Mouse (Mus musculus): ENCODE data around the gene Pik3cd. TPM values are rescaled to one million over a fixed set of nuclear protein-coding genes. Genes with fewer than 3 reads are reported as not detected.

Gene Pik3cd
- polyA plus RNA-seq (2017; shearing (Covaris generic)) = 347 TPM

DNA sequence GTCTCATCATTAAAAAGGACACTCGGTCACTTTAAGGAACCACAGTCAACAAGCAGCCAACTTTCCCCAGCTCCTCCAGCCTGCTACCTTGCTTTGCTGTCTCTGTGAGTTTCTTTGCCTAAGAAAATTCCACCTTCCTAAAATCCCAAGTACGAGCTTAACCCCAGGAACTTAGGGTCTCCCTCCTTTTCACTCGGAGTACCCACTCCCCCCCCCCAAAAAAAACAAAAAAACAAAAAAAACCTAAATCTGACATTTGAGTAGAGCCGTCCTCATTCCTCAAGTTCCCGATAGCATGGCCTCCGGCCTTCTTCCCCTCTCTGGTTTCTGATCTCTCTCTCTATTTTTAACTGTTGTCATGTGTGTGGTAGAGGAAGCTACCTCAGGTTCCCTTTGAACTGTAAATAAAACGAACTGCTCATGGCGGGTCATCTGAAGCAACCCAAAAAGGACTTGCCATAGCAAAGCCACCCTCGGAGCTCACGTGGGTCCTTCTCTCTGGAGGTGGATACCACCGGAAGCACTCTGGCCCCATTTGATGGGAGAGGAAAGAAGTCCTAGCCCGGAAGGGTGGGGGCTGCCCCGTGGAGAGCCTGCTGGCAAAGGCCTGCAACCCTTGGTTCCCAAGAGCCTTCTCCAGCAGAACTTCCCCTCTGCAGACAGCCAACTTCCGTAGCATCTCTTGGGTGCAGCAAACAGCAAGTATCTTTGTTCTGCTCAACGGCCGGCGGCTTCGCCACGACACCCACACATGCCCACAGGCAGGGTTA lies at the start of gene Pik3cd:
Gene Pik3cd (minus strand): TSS at position 362 of the 770 bp plus-strand sequence.

DNA sequence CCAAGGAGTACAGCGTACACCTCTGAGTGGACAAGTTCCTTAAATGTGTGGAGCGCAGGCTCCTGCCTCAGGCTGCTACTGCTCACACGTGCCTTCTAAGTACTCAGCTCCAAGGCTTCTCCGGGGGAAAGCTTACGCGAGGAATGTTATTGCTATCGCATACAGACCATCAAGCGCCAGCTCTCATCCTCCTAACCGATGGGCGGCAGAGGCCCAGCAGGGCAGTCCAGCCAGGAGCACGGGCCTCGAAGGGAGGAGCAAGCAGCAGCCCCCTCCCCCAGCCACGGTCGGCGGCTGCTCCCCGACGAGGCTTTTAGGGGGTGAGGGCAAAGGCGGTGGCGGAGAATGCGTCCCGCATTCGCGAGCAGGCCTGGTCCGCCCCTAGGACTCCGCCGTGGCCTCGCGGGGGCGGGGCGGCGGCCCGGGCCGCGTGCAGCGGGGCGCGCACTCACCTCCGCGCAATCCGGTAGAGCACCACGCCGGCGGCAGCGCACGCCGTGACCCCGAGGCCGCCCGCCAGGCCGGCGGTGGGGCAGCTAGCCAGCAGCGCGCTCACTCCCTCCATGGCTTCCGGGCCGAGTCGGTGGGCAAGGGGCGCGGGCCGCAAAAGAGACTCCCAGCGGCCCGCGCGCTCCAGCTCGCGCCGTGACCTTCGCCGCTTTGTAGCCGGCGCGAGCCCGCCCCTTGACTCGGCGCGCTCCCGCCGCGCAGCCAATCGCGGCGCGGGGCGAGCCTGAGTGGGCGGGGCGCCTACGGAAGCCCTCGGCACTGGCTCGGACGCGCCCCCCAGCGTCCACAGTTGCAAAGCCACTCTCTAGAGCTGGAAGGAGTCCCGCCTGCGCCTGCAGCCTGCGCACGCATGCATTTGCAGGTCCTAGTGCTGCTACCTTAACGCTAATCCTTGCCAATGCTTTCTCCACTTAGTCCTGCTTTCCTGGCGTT lies 35.3 kb upstream of the Pik3cd start, which contains the start of gene Tmem201:
Gene Tmem201 (minus strand): TSS at position 662 of the 942 bp plus-strand sequence.

Other genes starting within 250 kb of the Pik3cd start
- not detected for gene Rbp7, start 247.6 kb downstream of the Pik3cd start, polyA plus RNA-seq (2017; shearing (Covaris generic))
- 1.1 TPM for gene Tmem274, start 225.2 kb downstream of the Pik3cd start, polyA plus RNA-seq (2017; shearing (Covaris generic))
- gene Nmnat1, start 217.4 kb downstream of the Pik3cd start, polyA plus RNA-seq (2017; shearing (Covaris generic)) = 10.6 TPM
- gene Lzic, start 217.3 kb downstream of the Pik3cd start, polyA plus RNA-seq (2017; shearing (Covaris generic)) = 39.5 TPM
- gene Ctnnbip1, start 184.3 kb downstream of the Pik3cd start, polyA plus RNA-seq (2017; shearing (Covaris generic)) = 0.95 TPM
- 3.7 TPM for gene Clstn1, start 116.1 kb downstream of the Pik3cd start, polyA plus RNA-seq (2017; shearing (Covaris generic))
- 9.0 TPM for gene Tmem201, start 35.5 kb upstream of the Pik3cd start, polyA plus RNA-seq (2017; shearing (Covaris generic))
- 3.1 TPM for gene Slc25a33, start 71.7 kb upstream of the Pik3cd start, polyA plus RNA-seq (2017; shearing (Covaris generic))

Measured in inflammation-experienced regulatory T-cells, adult 16 weeks (primary cell).